Mouse (Mus musculus): ENCODE results near the gene Gm10762. TPM values are rescaled to one million over a fixed set of nuclear protein-coding genes. Genes with fewer than 3 reads are reported as not detected.

Gene Gm10762
- polyA plus RNA-seq, 1 experiment from 2014 or later: 15.8 TPM

- peak; percentile 100 for DNase-seq (ENCODE audit: low spot score)
- WGBS: 1% methylated on average over 65 of the region's 65 CpGs
Measured at GRCm38 (mm10) chr2:128966641-128967580, 614 bp downstream of the Gm10762 start, which contains the start of gene Zc3h6. Gene Zc3h6, plus strand, starts transcription at chr2:128967402.

GRCm38 (mm10) chr2:128966236-128966635, 1.3 kb downstream of the Gm10762 start:
- peak overlapping the region; percentile 89 for H3K4me3 ChIP-seq (ENCODE audit: low read depth, low read length)
- ATAC-seq (ENCODE audit: insufficient read depth, low FRiP score, low TSS enrichment) (no peak), DNase-seq (ENCODE audit: low spot score) (no peak)
- no peak overlapping the region for H3K9ac ChIP-seq (ENCODE audit: low read length)
- peaks cover 7% of the 10 kb centered on the region for H3K4me1 ChIP-seq (ENCODE audit: control insufficient read depth, insufficient read depth, low read length)
- peak overlapping the region; percentile 53 for H3K4me2 ChIP-seq (ENCODE audit: low read depth)
- H3K9me3 ChIP-seq (ENCODE audit: control insufficient read depth, low read length): no peaks in the 10 kb centered on the region
- H3K27ac ChIP-seq (ENCODE audit: low read depth, low read length): peak overlapping the region; percentile 100
- no peaks in the 10 kb centered on the region for H3K27me3 ChIP-seq (ENCODE audit: control insufficient read depth, insufficient read depth, low read length)
- H3K36me3 ChIP-seq (ENCODE audit: control insufficient read depth, insufficient read depth, low read length): no peaks in the 10 kb centered on the region
- WGBS: 18% methylated on average over 6 of the region's 6 CpGs

More at GRCm38 (mm10) chr2:128966641-128967580, 614 bp downstream of the Gm10762 start, which contains the start of gene Zc3h6:
- no peaks in the 10 kb centered on the region for H3K36me3 ChIP-seq (ENCODE audit: control insufficient read depth, insufficient read depth, low read length)
- H3K9me3 ChIP-seq (ENCODE audit: control insufficient read depth, low read length): no peaks in the 10 kb centered on the region
- H3K27me3 ChIP-seq (ENCODE audit: control insufficient read depth, insufficient read depth, low read length): no peaks in the 10 kb centered on the region
- H3K9ac ChIP-seq (ENCODE audit: low read length): peak within 1 kb of the TSS; percentile 100
- peak within 1 kb of the TSS; percentile 53 for H3K4me2 ChIP-seq (ENCODE audit: low read depth)
- peak within 1 kb of the TSS; percentile 89 for H3K4me3 ChIP-seq (ENCODE audit: low read depth, low read length)
- peaks cover 7% of the 10 kb centered on the region for H3K4me1 ChIP-seq (ENCODE audit: control insufficient read depth, insufficient read depth, low read length)
- H3K27ac ChIP-seq (ENCODE audit: low read depth, low read length): peak within 1 kb of the TSS; percentile 100
- ATAC-seq (ENCODE audit: insufficient read depth, low FRiP score, low TSS enrichment): peak; percentile 94

- Histone ChIP-seq H3K9me3 (ENCODE audit: control insufficient read depth, low read length) (no peaks in the 10 kb centered on the region), H3K4me2 (ENCODE audit: low read depth) (peak overlapping the region; percentile 53), H3K27me3 (ENCODE audit: control insufficient read depth, insufficient read depth, low read length) (no peaks in the 10 kb centered on the region), H3K4me3 (ENCODE audit: low read depth, low read length) (no peak overlapping the region), H3K4me1 (ENCODE audit: control insufficient read depth, insufficient read depth, low read length) (peaks cover 7% of the 10 kb centered on the region), H3K36me3 (ENCODE audit: control insufficient read depth, insufficient read depth, low read length) (no peaks in the 10 kb centered on the region), H3K9ac (ENCODE audit: low read length) (peak overlapping the region; percentile 41; the same call in 1 of the 2 replicates), H3K27ac (ENCODE audit: low read depth, low read length) (peak overlapping the region; percentile 45; the same call in 1 of the 2 replicates)
- ATAC-seq (ENCODE audit: insufficient read depth, low FRiP score, low TSS enrichment): no peak
- WGBS: 39% methylated on average over 5 of the region's 5 CpGs
- no peak for DNase-seq (ENCODE audit: low spot score)
Measured at GRCm38 (mm10) chr2:128965505-128966105, 1.9 kb downstream of the Gm10762 start.

GRCm38 (mm10) chr2:128954186-128954585, 13.3 kb downstream of the Gm10762 start:
- no peaks in the 10 kb centered on the region for H3K4me1 ChIP-seq (ENCODE audit: control insufficient read depth, insufficient read depth, low read length)
- ATAC-seq (ENCODE audit: insufficient read depth, low FRiP score, low TSS enrichment) (no peak), DNase-seq (ENCODE audit: low spot score) (no peak)
- no peaks in the 10 kb centered on the region for H3K9me3 ChIP-seq (ENCODE audit: control insufficient read depth, low read length)
- H3K9ac ChIP-seq (ENCODE audit: low read length): no peak overlapping the region
- no peaks in the 10 kb centered on the region for H3K36me3 ChIP-seq (ENCODE audit: control insufficient read depth, insufficient read depth, low read length)
- H3K4me3 ChIP-seq (ENCODE audit: low read depth, low read length): no peak overlapping the region
- no peaks in the 10 kb centered on the region for H3K27me3 ChIP-seq (ENCODE audit: control insufficient read depth, insufficient read depth, low read length)
- H3K27ac ChIP-seq (ENCODE audit: low read depth, low read length): no peak overlapping the region
- H3K4me2 ChIP-seq (ENCODE audit: low read depth): no peak overlapping the region

GRCm38 (mm10) chr2:128947962-128948588, 19.4 kb downstream of the Gm10762 start:
- H3K36me3 ChIP-seq (ENCODE audit: control insufficient read depth, insufficient read depth, low read length): no peaks in the 10 kb centered on the region
- DNase-seq (ENCODE audit: low spot score) (no peak), ATAC-seq (ENCODE audit: insufficient read depth, low FRiP score, low TSS enrichment) (no peak)
- H3K4me3 ChIP-seq (ENCODE audit: low read depth, low read length): no peak overlapping the region
- H3K4me2 ChIP-seq (ENCODE audit: low read depth): no peak overlapping the region
- H3K4me1 ChIP-seq (ENCODE audit: control insufficient read depth, insufficient read depth, low read length): no peaks in the 10 kb centered on the region
- H3K9ac ChIP-seq (ENCODE audit: low read length): no peak overlapping the region
- no peaks in the 10 kb centered on the region for H3K27me3 ChIP-seq (ENCODE audit: control insufficient read depth, insufficient read depth, low read length)
- H3K9me3 ChIP-seq (ENCODE audit: control insufficient read depth, low read length): no peaks in the 10 kb centered on the region
- H3K27ac ChIP-seq (ENCODE audit: low read depth, low read length): no peak overlapping the region
- WGBS: 34% methylated on average over 6 of the region's 6 CpGs

GRCm38 (mm10) chr2:128943538-128944528, 23.7 kb downstream of the Gm10762 start, which contains the start of gene Zc3h8:
Gene Zc3h8, minus strand, starts transcription at chr2:128944077.
- no peaks in the 10 kb centered on the region for H3K36me3 ChIP-seq (ENCODE audit: control insufficient read depth, insufficient read depth, low read length)
- no peaks in the 10 kb centered on the region for H3K9me3 ChIP-seq (ENCODE audit: control insufficient read depth, low read length)
- DNase-seq (ENCODE audit: low spot score) (peak; percentile 99), ATAC-seq (ENCODE audit: insufficient read depth, low FRiP score, low TSS enrichment) (peak; percentile 86)
- H3K27me3 ChIP-seq (ENCODE audit: control insufficient read depth, insufficient read depth, low read length): no peaks in the 10 kb centered on the region
- peak within 1 kb of the TSS; percentile 62 for H3K9ac ChIP-seq (ENCODE audit: low read length)
- H3K27ac ChIP-seq (ENCODE audit: low read depth, low read length): peak within 1 kb of the TSS; percentile 36
- H3K4me1 ChIP-seq (ENCODE audit: control insufficient read depth, insufficient read depth, low read length): no peaks in the 10 kb centered on the region
- peak within 1 kb of the TSS; percentile 53 for H3K4me3 ChIP-seq (ENCODE audit: low read depth, low read length)
- peak within 1 kb of the TSS; percentile 66 for H3K4me2 ChIP-seq (ENCODE audit: low read depth)
- 2% methylated on average over 61 of the region's 65 CpGs for WGBS

GRCm38 (mm10) chr2:128936256-128936655, 31.3 kb downstream of the Gm10762 start:
- no peak overlapping the region for H3K27ac ChIP-seq (ENCODE audit: low read depth, low read length)
- DNase-seq (ENCODE audit: low spot score) (no peak), ATAC-seq (ENCODE audit: insufficient read depth, low FRiP score, low TSS enrichment) (no peak)
- no peak overlapping the region for H3K9ac ChIP-seq (ENCODE audit: low read length)
- no peaks in the 10 kb centered on the region for H3K36me3 ChIP-seq (ENCODE audit: control insufficient read depth, insufficient read depth, low read length)
- H3K27me3 ChIP-seq (ENCODE audit: control insufficient read depth, insufficient read depth, low read length): no peaks in the 10 kb centered on the region
- H3K4me3 ChIP-seq (ENCODE audit: low read depth, low read length): no peak overlapping the region
- WGBS: 95% methylated on average over 3 of the region's 3 CpGs
- H3K4me2 ChIP-seq (ENCODE audit: low read depth): no peak overlapping the region
- H3K9me3 ChIP-seq (ENCODE audit: control insufficient read depth, low read length): no peaks in the 10 kb centered on the region
- H3K4me1 ChIP-seq (ENCODE audit: control insufficient read depth, insufficient read depth, low read length): no peaks in the 10 kb centered on the region

- ATAC-seq (ENCODE audit: insufficient read depth, low FRiP score, low TSS enrichment): no peak
- no peak overlapping the region for H3K27ac ChIP-seq (ENCODE audit: low read depth, low read length)
Measured at GRCm38 (mm10) chr2:128930704-128931103, 36.8 kb downstream of the Gm10762 start.

More at GRCm38 (mm10) chr2:128930704-128931103, 36.8 kb downstream of the Gm10762 start:
- H3K4me3 ChIP-seq (ENCODE audit: low read depth, low read length): no peak overlapping the region
- no peak overlapping the region for H3K9ac ChIP-seq (ENCODE audit: low read length)
- H3K36me3 ChIP-seq (ENCODE audit: control insufficient read depth, insufficient read depth, low read length): peaks cover 3% of the 10 kb centered on the region; the same call in 1 of the 2 replicates
- no peaks in the 10 kb centered on the region for H3K9me3 ChIP-seq (ENCODE audit: control insufficient read depth, low read length)
- no peak overlapping the region for H3K4me2 ChIP-seq (ENCODE audit: low read depth)
- no peak for DNase-seq (ENCODE audit: low spot score)
- H3K27me3 ChIP-seq (ENCODE audit: control insufficient read depth, insufficient read depth, low read length): no peaks in the 10 kb centered on the region
- no peaks in the 10 kb centered on the region for H3K4me1 ChIP-seq (ENCODE audit: control insufficient read depth, insufficient read depth, low read length)
